Comparison of ENCODE assay signal across 21 mouse cellular contexts in the genomic region with DNA sequence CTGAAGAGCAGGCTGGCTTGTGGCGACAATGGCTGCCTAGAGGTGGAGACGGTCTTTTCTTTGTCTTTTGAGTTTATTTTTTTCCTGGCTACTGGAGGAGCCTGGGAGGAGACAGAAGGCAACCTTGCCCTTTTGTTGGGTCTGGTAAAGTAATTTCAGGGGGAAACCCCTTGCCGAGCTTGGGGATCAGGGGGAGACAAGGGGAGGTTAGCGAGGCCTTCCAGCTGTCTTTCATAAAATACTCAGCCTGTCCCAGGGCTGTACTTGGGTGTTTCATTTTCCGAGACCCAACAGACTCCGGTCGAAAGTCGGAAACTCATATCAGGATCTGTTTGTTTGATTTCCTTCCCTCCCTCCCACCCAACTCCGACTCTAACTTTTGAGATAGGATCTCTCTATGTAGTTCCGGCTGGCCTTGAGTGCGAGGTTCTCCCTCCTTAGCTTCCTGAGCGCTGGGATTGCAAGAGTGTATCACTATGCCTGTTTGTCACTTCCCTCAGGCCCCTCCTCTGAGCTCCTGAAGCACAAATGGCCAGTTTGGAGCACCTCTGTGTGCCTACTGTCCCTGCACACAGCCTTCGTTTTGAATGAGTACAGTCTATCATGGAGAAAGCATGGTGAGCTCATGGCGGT. TPM values are rescaled to one million over a fixed set of nuclear protein-coding genes. Genes with fewer than 3 reads are reported as not detected.
DNase-seq lines count a peak whose midpoint lies in the region; ATAC-seq and TF ChIP-seq lines count a peak whose summit lies in the region.
"Had no signal": no experiment of that assay in that cellular context is flagged by ENCODE, and none has a peak within 500 bp of the region (broad histone marks: within the 10 kb centered on the region; RNA-seq: fewer than 3 reads in every experiment).

No protein-coding gene starts in this region.

- peak overlapping the region; percentile 37; the same call in 1 of the 2 replicates for H3K27ac ChIP-seq in forebrain, embryonic 10.5 days
- H3K27ac ChIP-seq in forebrain, postnatal 0 days (ENCODE audit: low read depth, low read length): no peak overlapping the region
- H3K27ac ChIP-seq in heart, embryonic 12.5 days (ENCODE audit: poor library complexity, severe bottlenecking): no peak overlapping the region
- H3K27ac ChIP-seq in hindbrain, embryonic 10.5 days: peak overlapping the region; percentile 59
- H3K27ac ChIP-seq in hindbrain, embryonic 13.5 days: no peak overlapping the region
- peak overlapping the region; percentile 64 for H3K27ac ChIP-seq in brown adipose tissue, adult 24 weeks (replicated peaks; ENCODE audit: low read depth, low read length)
- no peak overlapping the region for H3K27ac ChIP-seq in liver, embryonic 12.5 days
- H3K27ac ChIP-seq: embryonic facial prominence, embryonic 10.5 days; hindbrain, embryonic 15.5 days; limb, embryonic 15.5 days; liver, embryonic 15.5 days; lung, embryonic 15.5 days; macrophage had no signal

- H3K9ac ChIP-seq in forebrain, postnatal 0 days: no peak overlapping the region
- no peak overlapping the region for H3K9ac ChIP-seq in heart, embryonic 12.5 days
- H3K9ac ChIP-seq in hindbrain, embryonic 13.5 days: no peak overlapping the region
- no peak overlapping the region for H3K9ac ChIP-seq in liver, embryonic 12.5 days
- H3K9ac ChIP-seq: hindbrain, embryonic 15.5 days; limb, embryonic 15.5 days; liver, embryonic 15.5 days; lung, embryonic 15.5 days had no signal

- H3K27me3 ChIP-seq in forebrain, embryonic 10.5 days (ENCODE audit: poor library complexity, severe bottlenecking): peaks cover 11% of the 10 kb centered on the region
- no peaks in the 10 kb centered on the region for H3K27me3 ChIP-seq in forebrain, postnatal 0 days (ENCODE audit: insufficient read depth, low read length)
- H3K27me3 ChIP-seq in heart, embryonic 12.5 days (replicated peaks): 0 out of 2 replicates have a peak, but pooled peaks cover 3% of the 10 kb centered on the region
- no peaks in the 10 kb centered on the region; the same call in 1 of the 2 replicates for H3K27me3 ChIP-seq in hindbrain, embryonic 10.5 days (ENCODE audit: insufficient read depth, poor library complexity, severe bottlenecking)
- no peaks in the 10 kb centered on the region for H3K27me3 ChIP-seq in hindbrain, embryonic 13.5 days
- no peaks in the 10 kb centered on the region for H3K27me3 ChIP-seq in liver, embryonic 12.5 days (replicated peaks)
- H3K27me3 ChIP-seq: hindbrain, embryonic 15.5 days; limb, embryonic 15.5 days; liver, embryonic 15.5 days; lung, embryonic 15.5 days had no signal

- no peak for ATAC-seq in forebrain, postnatal 0 days
- ATAC-seq in heart, embryonic 12.5 days (ENCODE audit: insufficient number of reproducible peaks, low FRiP score): 0 out of 2 replicates have a peak, but pooled peaks have one; percentile 38
- ATAC-seq in hindbrain, embryonic 13.5 days (ENCODE audit: low FRiP score): no peak
- no peak for ATAC-seq in liver, embryonic 12.5 days

- WGBS in forebrain, embryonic 10.5 days: 86% methylated on average over 14 of the region's 14 CpGs
- WGBS in forebrain, postnatal 0 days: 81% methylated on average over 14 of the region's 14 CpGs
- WGBS in heart, embryonic 12.5 days: 71% methylated on average over 14 of the region's 14 CpGs
- WGBS in hindbrain, embryonic 10.5 days: 82% methylated on average over 14 of the region's 14 CpGs
- WGBS in hindbrain, embryonic 13.5 days: 79% methylated on average over 14 of the region's 14 CpGs
- WGBS in liver, embryonic 12.5 days (ENCODE audit: insufficient replicate concordance): 66% methylated on average over 14 of the region's 14 CpGs

- no peak for TF ChIP-seq CTCF in forebrain, postnatal 0 days (IDR thresholded peaks at IDR 0.05; ENCODE audit: low read depth)

- no peak overlapping the region for H3K4me3 ChIP-seq in forebrain, embryonic 10.5 days
- H3K4me3 ChIP-seq in forebrain, postnatal 0 days (ENCODE audit: low read depth, low read length): no peak overlapping the region
- no peak overlapping the region for H3K4me3 ChIP-seq in heart, embryonic 12.5 days
- no peak overlapping the region for H3K4me3 ChIP-seq in hindbrain, embryonic 10.5 days
- no peak overlapping the region for H3K4me3 ChIP-seq in hindbrain, embryonic 13.5 days
- no peak overlapping the region for H3K4me3 ChIP-seq in brown adipose tissue, adult 24 weeks (ENCODE audit: insufficient read depth, low read depth, low read length)
- H3K4me3 ChIP-seq in liver, embryonic 12.5 days: no peak overlapping the region
- H3K4me3 ChIP-seq: embryonic facial prominence, embryonic 10.5 days; hindbrain, embryonic 15.5 days; limb, embryonic 15.5 days; liver, embryonic 15.5 days; lung, embryonic 15.5 days had no signal

- DNase-seq in forebrain, embryonic 10.5 days (ENCODE audit: extremely low spot score, low spot score): no peak
- no peak for DNase-seq in forebrain, postnatal 0 days
- no peak for DNase-seq in heart, postnatal 4 days
- no peak for DNase-seq in hindbrain, embryonic 10.5 days (ENCODE audit: low spot score)
- DNase-seq: adrenal gland, adult 2 months; cerebellum, adult 11-12 months; cerebellum, postnatal 10 days; kidney, adult 2 months; kidney, postnatal 10 days; left cerebral cortex, postnatal 4 days; thymus, postnatal 25 days had no signal

- peaks cover 29% of the 10 kb centered on the region for H3K4me1 ChIP-seq in forebrain, embryonic 10.5 days
- H3K4me1 ChIP-seq in forebrain, postnatal 0 days (ENCODE audit: insufficient read depth): peaks cover 2% of the 10 kb centered on the region; the same call in 1 of the 2 replicates
- H3K4me1 ChIP-seq in heart, embryonic 12.5 days (replicated peaks): peaks cover 9% of the 10 kb centered on the region; the same call in 1 of the 2 replicates
- H3K4me1 ChIP-seq in hindbrain, embryonic 10.5 days (replicated peaks): peaks cover 33% of the 10 kb centered on the region
- peaks cover 16% of the 10 kb centered on the region for H3K4me1 ChIP-seq in hindbrain, embryonic 13.5 days (replicated peaks)
- H3K4me1 ChIP-seq in brown adipose tissue, adult 24 weeks (ENCODE audit: control insufficient read depth, insufficient read depth, insufficient read length, low read length): peaks cover 8% of the 10 kb centered on the region; the same call in 1 of the 2 replicates
- peaks cover 13% of the 10 kb centered on the region; the same call in 1 of the 2 replicates for H3K4me1 ChIP-seq in liver, embryonic 12.5 days

- no peak overlapping the region for H3K4me2 ChIP-seq in forebrain, postnatal 0 days (ENCODE audit: low read depth)
- H3K4me2 ChIP-seq in heart, embryonic 12.5 days: no peak overlapping the region
- H3K4me2 ChIP-seq in hindbrain, embryonic 13.5 days: no peak overlapping the region
- H3K4me2 ChIP-seq in liver, embryonic 12.5 days: no peak overlapping the region
- H3K4me2 ChIP-seq: hindbrain, embryonic 15.5 days; limb, embryonic 15.5 days; liver, embryonic 15.5 days; lung, embryonic 15.5 days had no signal

- no peaks in the 10 kb centered on the region for H3K9me3 ChIP-seq in forebrain, embryonic 10.5 days
- no peaks in the 10 kb centered on the region for H3K9me3 ChIP-seq in forebrain, postnatal 0 days (ENCODE audit: low read length)
- H3K9me3 ChIP-seq in heart, embryonic 12.5 days (replicated peaks): no peaks in the 10 kb centered on the region
- H3K9me3 ChIP-seq in hindbrain, embryonic 10.5 days: no peaks in the 10 kb centered on the region
- H3K9me3 ChIP-seq in hindbrain, embryonic 13.5 days: no peaks in the 10 kb centered on the region
- no peaks in the 10 kb centered on the region for H3K9me3 ChIP-seq in liver, embryonic 12.5 days (replicated peaks)
- H3K9me3 ChIP-seq: embryonic facial prominence, embryonic 10.5 days; hindbrain, embryonic 15.5 days; limb, embryonic 15.5 days; liver, embryonic 15.5 days; lung, embryonic 15.5 days had no signal

- no peaks in the 10 kb centered on the region for H3K36me3 ChIP-seq in forebrain, embryonic 10.5 days (replicated peaks)
- no peaks in the 10 kb centered on the region for H3K36me3 ChIP-seq in forebrain, postnatal 0 days (ENCODE audit: insufficient read depth)
- no peaks in the 10 kb centered on the region for H3K36me3 ChIP-seq in heart, embryonic 12.5 days
- no peaks in the 10 kb centered on the region for H3K36me3 ChIP-seq in hindbrain, embryonic 10.5 days
- no peaks in the 10 kb centered on the region for H3K36me3 ChIP-seq in hindbrain, embryonic 13.5 days
- H3K36me3 ChIP-seq in liver, embryonic 12.5 days: no peaks in the 10 kb centered on the region
- H3K36me3 ChIP-seq: embryonic facial prominence, embryonic 10.5 days; hindbrain, embryonic 15.5 days; limb, embryonic 15.5 days; liver, embryonic 15.5 days; lung, embryonic 15.5 days had no signal

RNA-seq across cellular contexts. Expression of a gene that starts 56.6 kb away (rescaled TPM):
- polyA plus RNA-seq in forebrain, embryonic 10.5 days (2016; fragmentation: Nextera tagmentation; extraction: Ambion mirVana): 7.8 and 10.0 TPM in 2 replicates
- total RNA-seq in forebrain, postnatal 0 days (2014; rRNA removed): 423 and 513 TPM in 2 replicates
- 76.8 and 80.3 TPM in 2 replicates for polyA plus RNA-seq in forebrain, postnatal 0 days (2015; fragmentation: Nextera tagmentation; extraction: Ambion mirVana)
- polyA plus RNA-seq in heart, embryonic 12.5 days (2016; fragmentation: Nextera tagmentation; extraction: Ambion mirVana): 4.5 and 5.7 TPM in 2 replicates
- total RNA-seq in heart, postnatal 4 days (2021): 10 to 100 TPM; 14.1 to 15.3 TPM
- polyA plus RNA-seq in hindbrain, embryonic 10.5 days (2016; fragmentation: Nextera tagmentation; extraction: Ambion mirVana): 11.2 and 18.6 TPM in 2 replicates
- polyA plus RNA-seq in hindbrain, embryonic 13.5 days (2015; fragmentation: Nextera tagmentation; extraction: Ambion mirVana): 59.2 and 62.1 TPM in 2 replicates
- polyA plus RNA-seq in brown adipose tissue, adult 24 weeks (2012; ENCODE audit: insufficient read depth, insufficient read length, missing spikeins): 17.6 and 27.3 TPM in 2 replicates
- polyA plus RNA-seq in liver, embryonic 12.5 days (2016; fragmentation: Nextera tagmentation; extraction: Ambion mirVana): 0.92 and 0.93 TPM in 2 replicates

Comparison
In these comparisons a context has a peak if more than half of its experiments do, and no peak if none do; other contexts are left out.
1. H3K27ac ChIP-seq: peak in forebrain, embryonic 10.5 days (single experiment), hindbrain, embryonic 10.5 days (single experiment) and brown adipose tissue, adult 24 weeks (single experiment); none in forebrain, postnatal 0 days (single experiment), heart, embryonic 12.5 days (single experiment), hindbrain, embryonic 13.5 days (single experiment) and liver, embryonic 12.5 days (single experiment).